24 mouse cellular contexts compared by ENCODE assay signal in the genomic region with DNA sequence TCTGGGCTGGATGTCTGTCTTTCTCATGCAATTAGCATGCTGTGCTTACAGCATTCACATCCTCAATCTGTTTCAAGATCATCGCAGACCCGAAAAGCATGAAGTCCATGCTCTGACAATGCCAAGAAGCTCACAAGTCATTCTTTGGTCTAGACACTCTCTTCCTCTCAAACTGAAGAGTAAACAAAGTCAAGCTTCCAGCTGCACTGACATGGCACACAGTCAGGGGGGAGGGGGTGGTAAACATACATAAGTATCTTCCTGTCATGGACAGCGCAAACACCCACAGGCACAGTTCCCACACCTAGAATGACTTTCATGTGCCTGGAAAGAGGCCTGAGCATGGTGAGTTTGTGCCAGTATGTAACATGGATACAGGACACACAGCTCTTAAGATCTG.
"Had no signal": no experiment of that assay in that cellular context is flagged by ENCODE, and none has a peak within 500 bp of the region (broad histone marks: within the 10 kb centered on the region; RNA-seq: fewer than 3 reads in every experiment).

No protein-coding gene starts in this region.

- DNase-seq: gastrocnemius, adult 2 months; gastrocnemius, postnatal 10 days; gastrocnemius, postnatal 25 days; heart, adult 18-20 months; heart, postnatal 10 days; heart, postnatal 4 days; kidney, adult 18-20 months; kidney, adult 8-10 months; kidney, postnatal 4 days had no signal

- H3K36me3 ChIP-seq: heart, embryonic 10.5 days; heart, embryonic 12.5 days; hindbrain, embryonic 10.5 days; hindbrain, embryonic 12.5 days; intestine, embryonic 15.5 days; limb, embryonic 10.5 days; limb, embryonic 12.5 days had no signal

- H3K4me1 ChIP-seq: heart, embryonic 12.5 days; hindbrain, embryonic 10.5 days; hindbrain, embryonic 12.5 days; intestine, embryonic 15.5 days; limb, embryonic 10.5 days; limb, embryonic 12.5 days had no signal

- H3K4me3 ChIP-seq: gastrocnemius, adult 2 months; heart, embryonic 10.5 days; heart, embryonic 12.5 days; hindbrain, embryonic 10.5 days; hindbrain, embryonic 12.5 days; intestine, embryonic 15.5 days; layer of hippocampus, adult 2 months; left cerebral cortex, adult 2 months; limb, embryonic 10.5 days; limb, embryonic 12.5 days had no signal

- H3K4me2 ChIP-seq: heart, embryonic 12.5 days; hindbrain, embryonic 12.5 days; hindbrain, embryonic 14.5 days; intestine, embryonic 15.5 days; limb, embryonic 12.5 days had no signal

- ATAC-seq: forebrain, embryonic 16.5 days; hindbrain, embryonic 16.5 days; inflammation-experienced regulatory T-cells, adult 6 months; intestine, embryonic 15.5 days; intestine, postnatal 0 days had no signal

- H3K9me3 ChIP-seq: heart, embryonic 10.5 days; heart, embryonic 12.5 days; hindbrain, embryonic 10.5 days; hindbrain, embryonic 12.5 days; intestine, embryonic 15.5 days; limb, embryonic 10.5 days; limb, embryonic 12.5 days had no signal

- H3K27me3 ChIP-seq: heart, embryonic 12.5 days; hindbrain, embryonic 12.5 days; intestine, embryonic 15.5 days; limb, embryonic 12.5 days had no signal

- H3K9ac ChIP-seq: heart, embryonic 12.5 days; hindbrain, embryonic 12.5 days; hindbrain, embryonic 14.5 days; intestine, embryonic 15.5 days; limb, embryonic 12.5 days had no signal

- H3K27ac ChIP-seq: gastrocnemius, adult 2 months; heart, embryonic 10.5 days; hindbrain, embryonic 10.5 days; hindbrain, embryonic 12.5 days; hindbrain, embryonic 14.5 days; intestine, embryonic 15.5 days; kidney, postnatal 0 days; layer of hippocampus, adult 2 months; left cerebral cortex, adult 2 months; limb, embryonic 10.5 days; limb, embryonic 12.5 days had no signal
